Mouse (Mus musculus) right cerebral cortex, adult 2 months (tissue): ENCODE data around the gene Tbx18.

Source experiments
- DNase-seq, 2 experiments: peaks; one replicate each; pipeline ENCODE4 v3.0.0; 2021 to 2022; ENCODE audit warnings: low spot score in 2 of 2

Gene Tbx18

GRCm38 (mm10) chr9:87721793-87722192 lies 9.3 kb downstream of the Tbx18 start:
- no peak for DNase-seq

GRCm38 (mm10) chr9:87710360-87710759 lies 20.7 kb downstream of the Tbx18 start:
- no peak for DNase-seq

DNA sequence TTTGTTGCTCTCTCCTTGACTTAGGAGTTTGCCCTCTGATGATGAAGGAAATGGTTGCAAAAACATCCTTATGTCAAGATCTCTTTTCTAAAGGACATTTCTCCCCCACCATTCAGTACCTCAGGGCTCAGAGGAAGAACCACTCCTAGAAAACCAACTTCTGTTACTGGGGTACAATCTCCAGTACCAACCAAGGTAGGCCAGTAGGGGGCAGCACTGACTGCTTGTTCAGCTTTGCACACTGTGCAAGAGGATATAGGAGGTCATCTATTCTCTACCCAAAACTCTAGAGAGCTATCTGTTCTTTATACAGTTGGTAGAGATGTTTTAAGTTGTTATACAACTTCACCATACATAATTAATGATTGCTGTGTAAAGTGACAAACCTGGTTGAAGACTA lies 22.9 kb downstream of the Tbx18 start:
- DNase-seq, result peak; percentile 47 to 73

- no peak for DNase-seq
Observed at GRCm38 (mm10) chr9:87702267-87702666, 28.8 kb downstream of the Tbx18 start.

DNA sequence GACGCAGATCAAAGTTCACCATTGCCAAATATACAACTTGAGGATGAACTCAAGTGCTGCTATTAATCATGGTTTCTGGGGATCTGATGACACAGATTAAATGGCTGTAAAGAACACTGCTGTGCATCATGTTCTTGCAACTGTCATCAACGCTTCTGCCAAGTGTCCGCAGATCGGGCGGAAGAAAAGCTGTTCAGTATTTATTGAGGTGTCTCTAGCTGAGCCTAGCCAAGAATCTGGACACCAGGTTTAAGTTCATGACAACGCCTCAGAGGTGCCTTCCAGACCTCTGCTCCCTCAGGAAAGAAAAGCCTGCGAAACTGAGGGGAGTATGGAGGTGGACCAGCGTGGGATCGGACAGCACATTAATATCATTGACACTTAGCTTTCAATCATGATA lies 44.1 kb downstream of the Tbx18 start:
- DNase-seq, result no peak

GRCm38 (mm10) chr9:87682247-87682646 lies 48.8 kb downstream of the Tbx18 start:
- no peak for DNase-seq
